Mouse (Mus musculus) liver (tissue): ENCODE measurements around the gene Pi4k2b.

Experiments used
- DNase-seq: peaks from one replicate; pipeline ENCODE4 v3.0.0-alpha.2; 2020; ENCODE audit warnings: mixed read lengths

The Pi4k2b gene

GRCm38 (mm10) chr5:52782523-52783250 is 41.3 kb downstream of the Pi4k2b start:
- peak; percentile 88 for DNase-seq

DNA sequence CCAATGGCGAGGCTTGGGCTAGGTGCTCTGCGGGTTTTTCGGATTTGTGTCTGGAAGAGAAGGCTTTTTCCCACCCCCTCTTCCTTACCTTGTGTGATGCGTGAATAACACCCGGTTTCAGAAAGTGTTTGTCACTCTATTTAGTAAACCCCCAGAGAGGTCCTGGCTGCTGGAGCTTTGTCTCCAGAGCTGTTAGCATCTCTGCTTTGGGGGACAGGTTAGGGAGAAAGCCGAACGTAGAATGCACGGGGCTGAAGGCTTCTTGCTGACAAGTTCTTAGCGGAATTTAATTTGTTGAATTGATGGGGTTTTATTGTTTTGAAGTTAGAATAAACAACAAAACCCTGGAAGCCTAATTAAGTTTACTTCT is 41.9 kb downstream of the Pi4k2b start:
- DNase-seq, result no peak

DNA sequence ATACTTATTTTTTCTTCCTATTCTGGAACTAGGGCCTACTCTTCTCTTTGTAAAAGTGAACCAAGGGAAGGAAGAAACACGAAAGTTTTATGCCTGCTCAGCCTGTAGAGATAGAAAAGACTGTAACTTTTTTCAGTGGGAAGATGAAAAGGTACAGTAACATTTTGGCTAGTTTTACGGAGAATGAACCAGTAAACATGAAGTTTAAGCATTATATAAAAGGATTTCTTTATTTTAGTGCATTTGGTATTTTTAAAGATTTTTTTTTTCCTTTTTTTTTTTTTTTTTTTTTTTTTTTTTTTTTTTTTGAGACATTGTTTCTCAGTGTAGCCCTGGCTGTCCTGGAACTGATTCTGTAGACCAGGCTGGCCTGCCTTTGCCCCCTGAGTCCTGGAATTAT is 42.6 kb downstream of the Pi4k2b start:
- DNase-seq, result no peak

GRCm38 (mm10) chr5:52786556-52787322 is 45.4 kb downstream of the Pi4k2b start:
- DNase-seq, result no peak

DNA sequence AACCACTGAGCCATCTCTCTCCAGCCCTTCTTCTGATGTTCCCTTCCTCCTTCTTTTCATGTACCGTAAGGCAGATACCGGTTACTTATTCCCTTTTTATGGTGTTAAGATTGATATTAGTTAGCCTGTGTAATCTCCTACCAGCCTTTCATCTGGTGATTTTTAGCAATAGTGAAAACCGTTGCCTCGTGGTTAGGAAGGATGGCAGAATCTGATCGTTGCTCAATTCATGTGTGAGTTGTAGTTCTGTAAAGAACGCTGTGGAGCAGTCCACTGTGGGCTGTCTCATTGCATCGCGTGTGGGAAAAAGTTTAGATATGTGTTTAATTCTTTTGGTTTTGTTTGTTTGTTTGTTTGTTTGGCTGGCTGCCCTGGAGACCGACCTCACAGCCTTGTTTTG is 51.9 kb downstream of the Pi4k2b start:
- DNase-seq, result no peak

GRCm38 (mm10) chr5:52794109-52794508 is 52.7 kb downstream of the Pi4k2b start:
- no peak for DNase-seq

GRCm38 (mm10) chr5:52799274-52799985 is 58.1 kb downstream of the Pi4k2b start:
- DNase-seq, result no peak

DNA sequence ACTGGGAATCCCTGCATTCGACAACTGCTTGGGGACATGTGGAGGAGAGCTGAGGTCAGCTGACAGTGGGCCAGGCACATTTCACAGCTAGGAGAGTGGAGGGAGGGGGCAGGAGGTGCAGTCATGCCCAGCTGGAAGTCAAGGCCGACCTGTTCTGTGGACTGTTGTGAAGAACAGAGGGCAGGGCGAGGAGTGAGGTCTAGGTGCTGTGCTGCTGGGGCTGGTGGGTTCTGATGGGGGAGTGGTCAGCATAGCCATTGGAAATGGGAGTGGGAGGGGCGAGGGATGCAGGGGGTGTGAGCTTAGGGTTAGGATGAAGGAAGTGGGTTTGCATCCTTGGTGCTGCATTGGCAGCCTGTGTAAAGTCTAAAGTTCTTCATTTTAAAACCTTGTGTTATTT is 64.4 kb downstream of the Pi4k2b start:
- no peak for DNase-seq

GRCm38 (mm10) chr5:52806349-52806748 is 65.0 kb downstream of the Pi4k2b start:
- no peak for DNase-seq

DNA sequence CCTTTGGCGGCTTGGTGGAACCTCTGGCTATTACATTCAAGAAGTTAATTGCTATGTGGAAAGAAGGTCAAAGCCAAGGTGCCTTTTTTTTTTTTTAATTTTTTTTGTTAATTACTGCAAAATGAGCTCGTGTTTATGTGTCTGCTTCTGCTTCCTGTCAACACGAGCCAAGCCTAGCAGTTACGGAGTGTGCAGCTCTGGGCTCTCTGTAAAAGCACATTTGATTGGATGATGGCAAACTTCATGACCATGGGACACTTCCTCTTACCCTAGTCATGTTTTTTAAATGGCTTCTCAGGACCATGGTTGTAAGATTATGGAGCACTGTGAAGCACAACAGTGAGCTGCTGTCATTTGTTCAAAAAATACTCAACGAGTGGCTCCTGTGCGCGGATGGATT is 65.7 kb downstream of the Pi4k2b start:
- no peak for DNase-seq

DNA sequence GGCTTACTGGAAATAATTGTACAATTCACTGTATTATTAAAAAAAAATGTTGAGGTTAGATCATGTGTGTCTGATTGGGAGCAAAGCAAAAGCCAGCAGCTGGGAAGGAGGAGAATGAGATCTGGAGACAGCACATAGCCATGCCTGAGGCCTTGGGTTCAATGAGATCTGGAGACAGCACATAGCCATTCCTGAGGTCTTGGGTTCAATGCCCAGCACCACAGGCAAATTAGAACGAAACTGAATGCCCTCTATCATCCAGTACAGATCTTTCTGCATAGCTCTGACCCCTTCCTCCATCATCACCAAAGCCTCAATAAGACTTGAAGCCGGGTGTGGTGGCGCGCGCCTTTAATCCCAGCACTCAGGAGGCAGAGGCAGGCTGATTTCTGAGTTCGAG is 69.1 kb downstream of the Pi4k2b start:
- DNase-seq, result no peak

DNA sequence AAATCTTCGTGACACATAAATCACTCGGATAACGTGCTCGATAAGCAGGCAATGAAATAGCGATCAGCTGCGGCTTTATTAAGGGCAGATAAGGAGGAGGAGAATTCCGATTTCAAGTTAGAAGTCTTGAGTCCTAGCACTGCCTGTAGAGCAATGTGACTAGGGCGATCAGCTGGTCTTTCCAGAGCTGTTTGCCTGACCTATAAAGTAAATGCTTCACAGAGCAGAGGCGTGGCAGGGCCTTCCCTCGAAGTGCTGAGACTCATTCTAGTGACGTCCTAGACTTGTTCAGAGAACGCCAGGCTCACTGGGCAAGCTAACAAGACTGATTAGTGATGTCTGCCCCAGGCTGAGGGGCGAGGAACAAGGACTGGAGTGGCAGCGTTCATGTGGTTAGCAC is 69.7 kb downstream of the Pi4k2b start:
- no peak for DNase-seq

DNA sequence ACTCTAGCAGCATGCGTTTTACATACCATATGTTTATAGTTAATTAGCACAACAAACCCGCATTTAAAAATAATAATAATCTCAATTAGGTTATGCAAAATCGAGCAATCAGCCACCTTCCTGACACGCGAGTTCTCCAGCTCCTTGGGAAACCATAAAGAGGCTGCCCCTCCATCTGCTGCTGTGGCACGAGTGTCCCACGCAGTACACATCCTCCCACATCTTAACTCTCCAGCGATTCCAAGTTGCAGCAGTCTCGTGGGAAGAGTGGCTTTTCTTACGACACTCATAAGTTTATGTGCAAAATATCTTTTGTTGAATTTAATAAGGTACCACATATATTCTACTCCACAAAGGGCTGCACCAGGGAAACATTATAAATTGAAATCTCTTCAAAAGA is 71.1 kb downstream of the Pi4k2b start:
- DNase-seq, result no peak

DNA sequence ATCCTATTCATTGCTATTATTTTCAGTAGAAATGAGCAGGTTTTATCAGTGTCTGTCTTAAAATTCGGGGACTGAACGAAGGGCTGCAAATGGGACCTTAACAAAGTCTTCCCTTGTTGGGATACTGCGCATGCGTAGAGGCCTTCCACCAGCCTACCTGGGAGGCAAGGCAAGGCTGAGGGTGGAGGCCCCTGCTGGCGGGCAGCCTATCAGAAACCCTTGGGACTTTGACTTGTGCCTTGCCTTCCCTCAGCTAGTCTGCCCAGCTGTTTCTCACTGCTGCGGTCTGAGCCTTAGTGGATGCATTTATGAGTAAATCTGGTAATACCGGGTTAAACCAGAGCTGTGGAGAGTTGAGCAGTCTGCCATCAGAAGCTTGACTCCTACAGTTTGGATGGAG is 71.9 kb downstream of the Pi4k2b start:
- no peak for DNase-seq

- no peak for DNase-seq
Observed at GRCm38 (mm10) chr5:52818676-52819075, 77.3 kb downstream of the Pi4k2b start.
